Mouse (Mus musculus) CD8-positive naive resting alpha-beta T cell, adult 57 days (primary cell): Measurements from ENCODE around the gene Nxt1. TPM values are rescaled to one million over a fixed set of nuclear protein-coding genes. Genes with fewer than 3 reads are reported as not detected.

Experiments
- total RNA-seq: library from RNA; stranded (reverse); gene quantifications from one replicate; pipeline ENCODE4 v1.2.4, GENCODE M21; 2023

Gene Nxt1
- total RNA-seq = 16.1 TPM

DNA sequence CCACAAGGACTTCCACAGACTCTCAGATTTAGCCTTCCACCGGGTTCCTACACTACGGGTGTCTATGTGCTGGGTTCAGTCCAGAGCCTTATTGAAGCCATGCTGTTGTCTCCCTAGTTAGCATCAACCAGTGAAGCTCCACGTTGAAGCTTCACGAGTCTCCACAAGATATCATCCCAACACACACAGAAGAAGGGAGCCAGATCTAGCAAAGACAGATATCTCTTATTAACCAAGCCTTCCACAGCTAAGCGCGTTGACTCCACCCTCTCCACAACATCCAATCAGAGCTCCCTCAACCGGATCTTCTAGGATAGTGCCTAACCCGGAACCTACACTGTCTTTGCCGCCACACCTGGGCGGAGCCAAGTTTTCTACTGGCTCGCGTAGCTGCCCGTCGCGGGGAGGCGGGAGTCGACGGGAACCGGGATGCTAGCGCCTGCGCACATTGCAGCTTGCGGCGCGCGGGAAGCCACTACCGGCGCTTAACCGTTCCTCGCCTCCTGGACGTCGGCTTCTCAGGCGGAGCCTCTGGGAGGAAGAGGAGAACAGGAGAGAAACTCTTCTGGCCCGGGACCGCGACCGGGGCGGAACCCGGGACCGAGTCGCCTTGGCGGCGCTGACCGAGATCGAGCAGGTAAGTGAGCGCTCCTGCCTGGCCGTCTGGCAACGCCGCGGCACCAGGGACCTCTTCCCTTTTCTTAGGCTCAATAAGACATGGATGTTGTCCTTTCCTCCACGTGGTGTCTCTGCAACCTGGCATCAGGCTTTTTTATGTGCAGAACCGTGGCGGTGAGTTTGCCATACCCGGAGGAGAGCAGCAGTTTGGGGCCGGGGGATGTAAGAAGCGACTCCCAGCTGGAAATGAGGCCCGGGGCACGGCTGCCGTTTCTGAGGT lies at the start of gene Nxt1:
Gene Nxt1, plus strand, starts transcription at position 403 of the 898 bp plus-strand sequence.

GRCm38 (mm10) chr2:148680775-148681291 lies 8.4 kb downstream of the Nxt1 start, which contains the start of gene Gzf1:
Gene Gzf1 (plus strand): TSS chr2:148681023.

Other genes starting within 250 kb of the Nxt1 start
- gene Cd93, start 229.0 kb upstream of the Nxt1 start, total RNA-seq = 1.3 TPM
- gene Gzf1, start 8.4 kb downstream of the Nxt1 start, total RNA-seq = 8.1 TPM
- 1.0 TPM for gene Napb, start 59.9 kb downstream of the Nxt1 start, total RNA-seq
- not detected for gene Cstl1, start 77.8 kb downstream of the Nxt1 start, total RNA-seq
- not detected for gene Cst11, start 98.9 kb downstream of the Nxt1 start, total RNA-seq
- not detected for gene 8030411F24Rik, start 109.4 kb downstream of the Nxt1 start, total RNA-seq
- not detected for gene Cst12, start 116.8 kb downstream of the Nxt1 start, total RNA-seq
- not detected for gene Cst8, start 126.2 kb downstream of the Nxt1 start, total RNA-seq
- not detected for gene Cst13, start 147.5 kb downstream of the Nxt1 start, total RNA-seq
- gene Cst9, start 162.5 kb downstream of the Nxt1 start, total RNA-seq = not detected
- gene 9230104L09Rik, start 192.4 kb downstream of the Nxt1 start, total RNA-seq = not detected
- 80.1 TPM for gene Cst3, start 203.1 kb downstream of the Nxt1 start, total RNA-seq